Mouse (Mus musculus) liver, embryonic 14.5 days (tissue): Measurements from ENCODE around the gene Art4. TPM values are rescaled to one million over a fixed set of nuclear protein-coding genes. Genes with fewer than 3 reads are reported as not detected.

Source experiments
- ATAC-seq: fragments of 200-750 bp; cut with Nextera tagmentation; 2 replicates; pipeline ENCODE4 v1.8.0; 2017; ENCODE audit warnings: moderate number of reproducible peaks, mild to moderate bottlenecking, moderate library complexity; ENCODE audit not compliant: insufficient read depth
- DNase-seq, 3 experiments: peaks; one replicate each; pipeline ENCODE4 v3.0.0-alpha.2; 2012 to 2013; ENCODE audit warnings: low read depth in 3 of 3, low spot score in 3 of 3
- H3K27ac ChIP-seq: fragments of 300-500 bp; sonication (generic); 2 replicates; pipeline ENCODE4 v1.5.1; 2014; ENCODE audit warnings: moderate library complexity, mild to moderate bottlenecking, control low read depth, inconsistent platforms
- H3K27me3 ChIP-seq: fragments of 300-500 bp; sonication (generic); 2 replicates; pipeline ENCODE4 v1.6.1; 2014; ENCODE audit warnings: mild to moderate bottlenecking, low read length, moderate library complexity; ENCODE audit not compliant: control insufficient read depth, insufficient read depth
- H3K36me3 ChIP-seq: fragments of 300-500 bp; sonication (generic); replicated peaks from 2 replicates; pipeline ENCODE4 v1.6.1; 2014; ENCODE audit warnings: low read depth; ENCODE audit not compliant: control insufficient read depth, insufficient read depth
- H3K4me1 ChIP-seq, 2 experiments: fragments of 200-500 bp in 1 of 2; fragments of 300-500 bp in 1 of 2; sonication (generic) in 1 of 2; replicated peaks; 2 replicates each; pipeline ENCODE4 v1.6.1; 2012 to 2014; ENCODE audit warnings: antibody characterized with exemption in 1 of 2, inconsistent platforms in 1 of 2, low read length in 1 of 2; ENCODE audit not compliant: control insufficient read depth in 2 of 2, insufficient read depth in 2 of 2
- H3K4me2 ChIP-seq: fragments of 300-500 bp; sonication (generic); 2 replicates; pipeline ENCODE4 v1.6.1; 2014; ENCODE audit warnings: low read depth, mild to moderate bottlenecking, control low read depth, moderate library complexity
- H3K4me3 ChIP-seq, 2 experiments: fragments of 200-500 bp in 1 of 2; fragments of 300-500 bp in 1 of 2; sonication (generic) in 1 of 2; 2 replicates each; pipeline ENCODE4 v1.5.1; 2012 to 2014; ENCODE audit warnings: low read depth in 2 of 2, low read length in 2 of 2, mild to moderate bottlenecking in 2 of 2, control low read depth in 1 of 2, inconsistent platforms in 1 of 2, moderate library complexity in 1 of 2; ENCODE audit not compliant: insufficient read depth in 1 of 2
- H3K9ac ChIP-seq: fragments of 300-500 bp; sonication (generic); replicated peaks from 2 replicates; pipeline ENCODE4 v1.6.1; 2014; ENCODE audit warnings: mild to moderate bottlenecking, control low read depth, moderate library complexity
- H3K9me3 ChIP-seq: fragments of 300-500 bp; sonication (generic); 2 replicates; pipeline ENCODE4 v1.6.1; 2016; ENCODE audit warnings: low read length, mixed read lengths; ENCODE audit not compliant: control insufficient read depth
- CTCF ChIP-seq: IDR thresholded peaks from 2 replicates; pipeline ENCODE4 v1.5.1; 2016; ENCODE audit warnings: antibody characterized with exemption, low read depth, control low read depth
- EP300 ChIP-seq: IDR thresholded peaks from 2 replicates; pipeline ENCODE4 v1.6.1; 2016; ENCODE audit warnings: antibody characterized with exemption, low read depth
- WGBS: fragments of 180-500 bp; shearing (Covaris S2); extraction: QIAGEN DNeasy Blood & Tissue Kit; methylation state at CpG from one replicate; pipeline ENCODE4 v1.1.7; 2014; ENCODE audit not compliant: insufficient replicate concordance; 5-methylcytosine and 5-hydroxymethylcytosine counted together
- polyA plus RNA-seq, 2 experiments: library from polyadenylated mRNA; depleted of rRNA in 1 of 2; stranded (reverse) in 1 of 2; unstranded in 1 of 2; fragments of >200 nt; fragmentation: Nextera tagmentation in 1 of 2; extraction: Ambion mirVana in 1 of 2; gene quantifications; 2 replicates each; pipeline versions ENCODE4 v1.2.1 to v1.2.3; 2012 to 2014

The Art4 gene
- 17.8 and 23.3 TPM in 2 replicates for polyA plus RNA-seq (2012; rRNA removed)
- polyA plus RNA-seq (2014; fragmentation: Nextera tagmentation; extraction: Ambion mirVana): 20.3 and 22.6 TPM in 2 replicates

DNA sequence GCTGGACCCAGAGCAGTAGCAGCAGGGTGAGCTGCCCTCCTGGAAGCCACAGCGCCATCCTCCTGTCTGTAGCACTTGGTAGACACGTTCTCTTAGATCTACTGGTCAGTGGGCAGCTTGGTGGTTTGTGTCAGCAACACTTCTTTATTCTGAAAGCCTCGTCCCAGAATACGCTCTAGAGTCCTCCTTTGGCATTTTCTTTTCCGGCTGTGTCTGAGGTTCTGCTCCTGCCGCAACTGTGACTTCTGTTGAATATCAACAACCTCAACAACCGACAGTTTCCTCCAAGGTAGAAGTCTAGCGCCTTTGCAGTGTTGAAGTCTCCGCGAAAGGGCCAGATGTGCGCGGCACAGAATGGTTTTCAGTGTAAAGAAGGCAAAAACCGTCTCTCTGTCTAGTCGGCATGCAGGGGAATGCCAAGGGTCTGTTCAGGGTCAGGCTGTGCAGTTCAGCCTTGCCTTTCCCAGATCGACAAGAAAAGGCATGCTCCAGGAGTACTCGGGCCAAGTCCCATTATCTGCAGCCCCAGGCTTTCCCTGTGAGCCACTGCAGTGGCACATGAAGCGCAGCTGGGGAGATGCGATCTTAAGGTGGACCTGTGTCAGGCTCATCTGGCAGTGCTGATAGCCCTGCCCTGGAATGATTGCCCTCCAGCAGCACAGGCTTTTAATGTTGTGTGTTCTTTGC lies at the start of gene Art4:
Art4 (minus strand) TSS at position 548 of the 687 bp plus-strand sequence.
- Histone ChIP-seq H3K36me3 (peaks cover 35% of the 10 kb centered on the region), H3K9ac (peak within 1 kb of the TSS; percentile 90), H3K4me1 (peaks cover 41 to 42% of the 10 kb centered on the region in 2 experiments), H3K27ac (peak within 1 kb of the TSS; percentile 99), H3K4me2 (peak within 1 kb of the TSS; percentile 67), H3K4me3 (peak within 1 kb of the TSS; percentile 73 to 97), H3K9me3 (no peaks in the 10 kb centered on the region), H3K27me3 (no peaks in the 10 kb centered on the region)
- TF ChIP-seq EP300: peak; percentile 99
- peak; percentile 39 for TF ChIP-seq CTCF
- DNase-seq: peak; percentile 95 to 96 (median 96)
- 6% methylated on average over 18 of the region's 18 CpGs for WGBS
- peak; percentile 96 for ATAC-seq

DNA sequence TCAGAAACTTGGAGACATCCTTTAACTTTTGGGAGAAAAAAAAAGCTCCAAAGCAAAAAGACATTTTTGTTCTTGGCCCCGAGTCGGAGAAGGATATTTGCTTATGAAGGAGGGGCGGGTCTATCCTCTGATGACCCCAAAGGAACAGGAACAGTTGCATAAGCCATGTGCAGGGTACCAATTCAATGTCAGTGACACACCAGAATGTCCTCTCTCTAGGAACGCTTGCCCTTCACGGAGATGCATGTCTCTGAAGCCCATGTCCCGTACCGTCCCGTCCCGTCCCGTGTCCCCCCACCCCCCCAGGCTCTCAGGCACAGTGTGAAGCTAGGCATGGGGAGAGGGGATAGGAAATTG lies 49.4 kb upstream of the Art4 start:
- no peak for ATAC-seq
- DNase-seq: no peak
- no peak overlapping the region for H3K4me3 ChIP-seq
- 0 out of 4 replicates have a peak, but pooled peaks cover 0 to 2% of the 10 kb centered on the region in 2 experiments for H3K4me1 ChIP-seq
- WGBS: 69% methylated on average over 10 of the region's 10 CpGs
- H3K4me2 ChIP-seq: no peak overlapping the region
- no peaks in the 10 kb centered on the region for H3K36me3 ChIP-seq
- H3K27me3 ChIP-seq: no peaks in the 10 kb centered on the region
- no peak for TF ChIP-seq CTCF
- no peak for TF ChIP-seq EP300
- H3K9ac ChIP-seq: no peak overlapping the region
- H3K9me3 ChIP-seq: no peaks in the 10 kb centered on the region
- H3K27ac ChIP-seq: no peak overlapping the region

DNA sequence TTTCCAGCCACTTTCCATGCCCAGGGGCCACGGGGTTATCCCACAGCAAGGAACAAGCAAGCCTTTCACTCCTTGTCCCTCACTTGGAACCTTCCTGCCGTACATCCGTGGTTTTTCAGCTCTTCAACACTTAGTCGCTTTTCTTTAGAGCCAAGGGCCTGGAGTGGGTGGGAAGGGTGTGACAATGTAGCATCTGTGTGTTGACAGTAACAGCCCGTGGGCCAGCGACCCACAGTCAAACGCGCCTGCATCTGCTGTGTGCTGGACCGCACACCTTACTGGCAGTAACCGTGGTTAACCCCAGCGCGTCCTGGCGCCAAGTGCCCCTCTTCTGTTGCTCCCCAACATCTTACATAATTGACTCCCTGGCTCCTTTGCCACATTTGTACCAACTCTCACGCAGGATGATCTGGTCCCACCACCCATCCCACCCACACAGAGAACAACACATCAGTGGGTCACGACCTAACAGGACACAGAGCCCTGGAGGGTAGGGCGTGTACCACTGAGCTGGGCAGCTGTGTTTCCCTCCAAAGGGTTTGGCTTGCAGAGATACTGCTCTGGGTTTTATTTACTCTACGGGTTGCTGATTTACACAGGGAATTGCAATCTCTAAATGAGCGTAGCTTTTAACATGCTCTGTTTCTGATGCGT lies 48.9 kb upstream of the Art4 start:
- Histone ChIP-seq H3K4me1 (0 out of 4 replicates have a peak, but pooled peaks cover 0 to 2% of the 10 kb centered on the region in 2 experiments), H3K4me2 (no peak overlapping the region), H3K27me3 (no peaks in the 10 kb centered on the region), H3K4me3 (no peak overlapping the region), H3K27ac (no peak overlapping the region), H3K9ac (no peak overlapping the region), H3K9me3 (no peaks in the 10 kb centered on the region), H3K36me3 (no peaks in the 10 kb centered on the region)
- TF ChIP-seq CTCF (no peak), EP300 (no peak)
- DNase-seq: no peak
- 68% methylated on average over 19 of the region's 19 CpGs for WGBS
- ATAC-seq: no peak

DNA sequence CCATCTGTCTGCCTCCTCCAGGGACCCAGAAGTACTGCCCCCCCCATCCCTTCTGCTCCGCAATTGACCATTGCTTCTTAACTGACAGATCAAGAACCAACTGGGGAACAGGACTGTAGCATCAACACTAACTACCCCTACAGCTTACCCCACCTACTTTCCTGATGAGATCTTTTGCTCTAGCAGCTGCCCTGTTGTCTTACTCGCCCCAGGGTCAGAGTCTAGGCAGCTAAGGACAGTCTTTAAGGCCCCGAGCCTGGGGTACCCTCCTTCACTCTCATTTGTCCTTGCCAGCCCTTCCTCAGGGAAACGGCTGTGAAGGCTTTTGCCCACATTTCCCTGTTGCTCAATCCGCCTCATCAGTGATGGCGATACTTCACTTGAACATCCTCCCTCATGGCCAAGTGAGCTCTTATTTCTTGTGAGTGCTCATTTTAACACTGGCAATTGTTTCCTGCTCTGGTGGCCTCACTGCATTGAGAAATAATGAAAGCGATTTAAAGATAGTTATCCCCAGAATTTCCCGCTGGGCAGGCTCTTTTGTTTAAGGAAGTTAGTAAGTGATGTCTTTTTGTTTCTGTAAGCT lies 46.4 kb upstream of the Art4 start:
- Histone ChIP-seq H3K4me1 (peaks cover 0 to 9% of the 10 kb centered on the region in 2 experiments; a peak in 3 of 4 replicates), H3K4me3 (no peak overlapping the region), H3K27ac (no peak overlapping the region), H3K4me2 (no peak overlapping the region), H3K36me3 (no peaks in the 10 kb centered on the region), H3K27me3 (no peaks in the 10 kb centered on the region), H3K9ac (no peak overlapping the region), H3K9me3 (no peaks in the 10 kb centered on the region)
- ATAC-seq: no peak
- no peak for DNase-seq
- no peak for TF ChIP-seq CTCF
- no peak for TF ChIP-seq EP300
- 36% methylated on average over 8 of the region's 8 CpGs for WGBS

DNA sequence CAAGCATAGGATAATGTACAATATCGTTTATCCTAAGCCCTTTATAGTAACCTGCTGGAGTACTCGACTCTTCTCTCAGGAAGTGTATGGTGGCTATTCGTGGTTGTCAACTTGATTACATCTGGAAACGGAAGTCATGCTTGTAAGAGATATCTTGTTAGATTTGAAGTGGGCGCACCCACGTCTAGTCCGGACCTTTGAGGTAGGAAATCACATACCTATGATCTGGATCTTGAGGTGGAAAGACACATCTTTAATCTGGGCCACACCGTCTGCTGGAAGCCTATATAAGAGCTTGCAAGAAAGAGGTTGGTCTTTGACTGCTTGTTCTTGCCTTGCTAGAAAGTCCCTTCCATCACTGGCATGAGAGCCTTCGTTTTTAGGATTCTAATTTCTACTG lies 45.0 kb upstream of the Art4 start:
- H3K9ac ChIP-seq: no peak overlapping the region
- no peaks in the 10 kb centered on the region for H3K9me3 ChIP-seq
- TF ChIP-seq CTCF (no peak), EP300 (no peak)
- H3K4me1 ChIP-seq: peaks cover 0 to 9% of the 10 kb centered on the region in 2 experiments; a peak in 3 of 4 replicates
- H3K27ac ChIP-seq: no peak overlapping the region
- no peak overlapping the region for H3K4me2 ChIP-seq
- H3K27me3 ChIP-seq: no peaks in the 10 kb centered on the region
- no peak overlapping the region for H3K4me3 ChIP-seq
- H3K36me3 ChIP-seq: no peaks in the 10 kb centered on the region
- DNase-seq (no peak), ATAC-seq (no peak)
- WGBS: 26% methylated on average over 9 of the region's 9 CpGs
